Mouse (Mus musculus): ENCODE measurements around the gene Zcchc9.

Gene Zcchc9

GRCm38 (mm10) chr13:91761654-91762445, 45.7 kb downstream of the Zcchc9 start:
- no peak for DNase-seq (ENCODE audit: low read depth, low spot score)

- DNase-seq (ENCODE audit: low read depth, low spot score) = no peak
These were observed 47.0 kb downstream of the Zcchc9 start for GRCm38 (mm10) chr13:91760302-91761050.

GRCm38 (mm10) chr13:91759791-91760190, 47.7 kb downstream of the Zcchc9 start:
- no peak for DNase-seq (ENCODE audit: low read depth, low spot score)

GRCm38 (mm10) chr13:91758316-91759048, 49.0 kb downstream of the Zcchc9 start:
- DNase-seq (ENCODE audit: low read depth, low spot score) = no peak

GRCm38 (mm10) chr13:91756230-91756629, 51.3 kb downstream of the Zcchc9 start:
- no peak for DNase-seq (ENCODE audit: low read depth, low spot score)

GRCm38 (mm10) chr13:91754762-91755161, 52.7 kb downstream of the Zcchc9 start:
- no peak for DNase-seq (ENCODE audit: low read depth, low spot score)

GRCm38 (mm10) chr13:91753724-91754123, 53.8 kb downstream of the Zcchc9 start:
- no peak for DNase-seq (ENCODE audit: low read depth, low spot score)

- no peak for DNase-seq (ENCODE audit: low read depth, low spot score)
These were observed 57.5 kb downstream of the Zcchc9 start for GRCm38 (mm10) chr13:91749981-91750380.

- DNase-seq (ENCODE audit: low read depth, low spot score) = no peak
These were observed 59.1 kb downstream of the Zcchc9 start for GRCm38 (mm10) chr13:91748401-91748800.
